Mouse (Mus musculus): ENCODE measurements around the gene Ubr1.
A peak's percentile ranks its signal among the peaks of the same experiment; 100 is the strongest.

DNA sequence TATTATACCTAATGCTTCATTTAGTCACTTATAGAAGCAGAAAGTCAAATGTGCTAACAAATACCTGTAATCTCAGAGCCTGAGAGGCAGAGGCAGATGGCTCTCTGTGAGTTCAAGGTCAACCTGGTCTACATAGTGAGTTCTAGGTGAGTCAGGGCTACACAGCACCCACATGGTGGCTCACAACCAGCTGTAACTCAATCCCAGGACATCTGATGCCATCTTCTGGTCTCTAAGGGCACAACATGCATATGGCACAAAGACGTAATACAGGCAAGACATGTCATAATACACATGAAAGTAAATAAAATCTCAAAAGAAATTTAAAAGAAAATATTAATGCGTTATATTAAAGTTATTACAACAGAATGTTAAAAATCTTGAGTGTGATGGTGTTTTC is 33.1 kb upstream of the Ubr1 start:
- 0 out of 2 replicates have a peak, but pooled peaks have one; percentile 14 for TF ChIP-seq CTCF (IDR thresholded peaks at IDR 0.05; ENCODE audit: insufficient read depth, low read length)
- TF ChIP-seq POLR2A (IDR thresholded peaks at IDR 0.05; ENCODE audit: borderline replicate concordance, extremely low read depth, low read depth, low read length): no peak
